Mouse (Mus musculus): ENCODE data around the gene Plcb3.

Plcb3 gene

GRCm38 (mm10) chr19:6990712-6991111 lies 14.4 kb upstream of the Plcb3 start:
- peak; percentile 90 for DNase-seq

GRCm38 (mm10) chr19:6989251-6989650 lies 13.0 kb upstream of the Plcb3 start:
- no peak for DNase-seq

GRCm38 (mm10) chr19:6987904-6988285 lies 11.6 kb upstream of the Plcb3 start:
- no peak for DNase-seq

GRCm38 (mm10) chr19:6987061-6987903 lies 11.0 kb upstream of the Plcb3 start, which contains the start of gene Vegfb:
Gene Vegfb, minus strand, starts transcription at chr19:6987651.
- peak; percentile 98 for DNase-seq

- DNase-seq, result peak; percentile 94
Measured at GRCm38 (mm10) chr19:6985951-6986708, 9.9 kb upstream of the Plcb3 start.

GRCm38 (mm10) chr19:6985300-6985699 lies 9.0 kb upstream of the Plcb3 start:
- peak; percentile 94 for DNase-seq

GRCm38 (mm10) chr19:6983621-6984020 lies 7.4 kb upstream of the Plcb3 start:
- DNase-seq, result no peak

- no peak for DNase-seq
Measured at GRCm38 (mm10) chr19:6981465-6981864, 5.2 kb upstream of the Plcb3 start.

- DNase-seq, result peak; percentile 100
Measured at GRCm38 (mm10) chr19:6980381-6981093, 4.3 kb upstream of the Plcb3 start, which contains the start of gene Fkbp2. Gene Fkbp2, minus strand, starts transcription at chr19:6980501.

GRCm38 (mm10) chr19:6979486-6980380 lies 3.5 kb upstream of the Plcb3 start:
- peak; percentile 100 for DNase-seq

- DNase-seq, result no peak
Measured at GRCm38 (mm10) chr19:6979001-6979479, 2.8 kb upstream of the Plcb3 start.

- no peak for DNase-seq
Measured at GRCm38 (mm10) chr19:6978639-6978974, 2.3 kb upstream of the Plcb3 start.

GRCm38 (mm10) chr19:6977759-6978638 lies 1.7 kb upstream of the Plcb3 start:
- DNase-seq, result peak; percentile 96

- peak; percentile 99 for DNase-seq
Measured at GRCm38 (mm10) chr19:6974211-6975205, 1.8 kb downstream of the Plcb3 start, which contains the start of gene Ppp1r14b. Gene Ppp1r14b, plus strand, starts transcription at chr19:6974968.

- no peak for DNase-seq
Measured at GRCm38 (mm10) chr19:6973581-6974190, 2.6 kb downstream of the Plcb3 start.

GRCm38 (mm10) chr19:6972247-6972917 lies 3.9 kb downstream of the Plcb3 start:
- peak; percentile 93 for DNase-seq

GRCm38 (mm10) chr19:6971644-6972043 lies 4.6 kb downstream of the Plcb3 start:
- no peak for DNase-seq

GRCm38 (mm10) chr19:6970460-6971085 lies 5.7 kb downstream of the Plcb3 start:
- peak; percentile 95 for DNase-seq

Data from heart, adult 11 months (tissue).